Mouse (Mus musculus) heart, postnatal 0 days (tissue): ENCODE results near the gene Fam168a. TPM values are rescaled to one million over a fixed set of nuclear protein-coding genes. Genes with fewer than 3 reads are reported as not detected.
A peak's percentile ranks its signal among the peaks of the same experiment; 100 is the strongest.

Experiments
- ATAC-seq: fragments of 200-750 bp; cut with Nextera tagmentation; 2 replicates; pipeline ENCODE4 v1.8.0; 2017; ENCODE audit warnings: low read depth, moderate number of reproducible peaks, moderate library complexity; ENCODE audit not compliant: insufficient read depth
- DNase-seq: peaks from one replicate; pipeline ENCODE4 v3.0.0-alpha.2; 2016; ENCODE audit warnings: low spot score
- H3K27ac ChIP-seq: fragments of 300-500 bp; sonication (generic); 2 replicates; pipeline ENCODE4 v1.5.1; 2014; ENCODE audit warnings: low read depth, mild to moderate bottlenecking
- H3K27me3 ChIP-seq: fragments of 300-500 bp; sonication (generic); 2 replicates; pipeline ENCODE4 v1.6.1; 2014; ENCODE audit warnings: low read length, mixed read lengths; ENCODE audit not compliant: control insufficient read depth, insufficient read depth
- H3K36me3 ChIP-seq: fragments of 300-500 bp; sonication (generic); replicated peaks from 2 replicates; pipeline ENCODE4 v1.6.1; 2014; ENCODE audit warnings: low read length, mixed read lengths; ENCODE audit not compliant: control insufficient read depth, insufficient read depth
- H3K4me1 ChIP-seq: fragments of 300-500 bp; sonication (generic); 2 replicates; pipeline ENCODE4 v1.6.1; 2014; ENCODE audit warnings: antibody characterized with exemption; ENCODE audit not compliant: control insufficient read depth, insufficient read depth
- H3K4me2 ChIP-seq: fragments of 300-500 bp; sonication (generic); 2 replicates; pipeline ENCODE4 v1.6.1; 2014; ENCODE audit warnings: low read depth, mild to moderate bottlenecking, low read length, moderate library complexity
- H3K4me3 ChIP-seq: fragments of 300-500 bp; sonication (generic); 2 replicates; pipeline ENCODE4 v1.5.1; 2014; ENCODE audit warnings: low read depth, low read length
- H3K9ac ChIP-seq: fragments of 300-500 bp; sonication (generic); replicated peaks from 2 replicates; pipeline ENCODE4 v1.6.1; 2014; ENCODE audit warnings: low read depth, low read length, mixed read lengths
- H3K9me3 ChIP-seq: fragments of 300-500 bp; sonication (generic); replicated peaks from 2 replicates; pipeline ENCODE4 v1.6.1; 2016; ENCODE audit warnings: low read length; ENCODE audit not compliant: control insufficient read depth
- CTCF ChIP-seq: IDR thresholded peaks from 2 replicates; pipeline ENCODE4 v1.5.1; 2016; ENCODE audit warnings: antibody characterized with exemption, control low read depth, low read depth
- EP300 ChIP-seq: IDR thresholded peaks from 2 replicates; pipeline ENCODE4 v1.6.1; 2016; ENCODE audit warnings: antibody characterized with exemption, low read depth
- WGBS: fragments of 180-500 bp; shearing (Covaris S2); extraction: QIAGEN DNeasy Blood & Tissue Kit; methylation state at CpG from one replicate; pipeline ENCODE4 v1.1.7; 2014; 5-methylcytosine and 5-hydroxymethylcytosine counted together
- polyA plus RNA-seq: library from polyadenylated mRNA; unstranded; fragments of >200 nt; fragmentation: Nextera tagmentation; extraction: Ambion mirVana; gene quantifications from 2 replicates; pipeline ENCODE4 v1.2.1, GENCODE M21; 2015
- total RNA-seq: library from RNA; depleted of rRNA; stranded (reverse); fragments of >200 nt; gene quantifications from 2 replicates; pipeline ENCODE4 v1.2.3, GENCODE M21; 2014; ENCODE audit warnings: low replicate concordance; rRNA removed

The Fam168a gene
- total RNA-seq = 22.0 and 29.0 TPM in 2 replicates
- 19.7 and 20.0 TPM in 2 replicates for polyA plus RNA-seq

DNA sequence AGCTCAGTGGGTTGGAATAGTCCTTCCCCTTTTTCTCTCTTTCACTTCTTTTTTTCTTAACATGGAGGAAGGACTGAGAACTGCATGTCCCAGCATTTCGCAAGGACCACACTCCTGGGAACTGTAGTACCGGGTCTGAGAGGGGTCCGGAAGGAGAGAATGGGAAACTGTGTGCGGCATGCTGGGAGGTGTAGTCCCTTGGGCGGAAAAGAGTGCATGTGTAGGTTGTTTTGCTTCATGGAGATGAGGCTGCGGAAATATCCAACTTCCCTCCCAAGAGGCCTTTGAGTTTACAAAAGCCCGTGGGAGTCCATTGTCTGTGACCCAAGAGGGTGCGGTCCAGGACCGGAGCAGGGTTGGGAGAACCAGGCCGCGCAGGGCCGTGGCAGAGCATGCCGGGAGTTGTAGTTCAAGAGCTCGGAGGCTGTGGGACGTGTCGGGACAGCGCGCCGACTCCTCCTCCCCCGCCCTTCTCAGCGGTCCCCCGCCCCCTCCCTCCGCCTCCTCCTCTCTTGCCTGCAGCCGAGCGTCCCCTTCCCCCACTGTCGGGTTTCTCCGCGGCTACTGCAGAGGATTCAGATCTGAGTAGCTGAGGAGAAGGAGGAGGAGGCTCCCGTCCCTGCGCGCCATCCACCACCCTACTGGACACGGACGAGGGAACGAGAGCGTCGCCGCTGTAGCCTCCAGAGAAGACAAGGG lies at the start of gene Fam168a:
TSS of gene Fam168a (plus strand) at position 493 of the 699 bp plus-strand sequence.
- WGBS = under 1% methylated on average over 35 of the region's 37 CpGs
- Histone ChIP-seq H3K27ac (peak within 1 kb of the TSS; percentile 95), H3K4me3 (peak within 1 kb of the TSS; percentile 99), H3K27me3 (no peaks in the 10 kb centered on the region), H3K36me3 (no peaks in the 10 kb centered on the region), H3K4me1 (peaks cover 12% of the 10 kb centered on the region), H3K9me3 (no peaks in the 10 kb centered on the region), H3K4me2 (peak within 1 kb of the TSS; percentile 84), H3K9ac (peak within 1 kb of the TSS; percentile 97)
- TF ChIP-seq EP300 (peak; percentile 64; the same call in 1 of the 2 replicates), CTCF (peak; percentile 17; the same call in 1 of the 2 replicates)
- peak; percentile 98 for DNase-seq
- peak; percentile 97 for ATAC-seq

DNA sequence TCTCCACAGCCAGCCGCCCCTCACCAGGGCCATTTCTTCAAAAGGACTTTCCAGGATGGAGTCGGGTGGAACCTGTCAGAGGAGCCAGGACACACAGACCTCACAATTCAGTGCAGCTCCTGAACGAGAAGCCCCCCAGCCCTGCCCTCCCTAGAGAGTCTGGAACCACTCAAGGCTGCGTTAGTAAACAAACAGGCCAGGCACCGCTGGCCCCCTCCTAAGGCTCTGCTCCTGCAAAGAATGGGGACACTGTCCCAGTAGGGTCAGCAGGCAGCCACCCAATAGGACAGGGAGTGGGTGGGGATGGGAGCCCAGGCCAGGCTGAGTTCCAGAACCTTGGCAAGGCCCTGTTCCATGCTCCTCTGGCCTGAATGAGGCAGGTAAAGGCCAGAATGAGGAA lies 49.7 kb upstream of the Fam168a start:
- H3K9ac ChIP-seq = no peak overlapping the region
- no peak for ATAC-seq
- WGBS = 43% methylated on average over 5 of the region's 5 CpGs

GRCm38 (mm10) chr7:100658093-100658578 lies 48.3 kb upstream of the Fam168a start:
- Histone ChIP-seq H3K9ac (no peak overlapping the region), H3K36me3 (no peaks in the 10 kb centered on the region), H3K4me3 (no peak overlapping the region), H3K4me2 (no peak overlapping the region), H3K27ac (no peak overlapping the region), H3K4me1 (no peaks in the 10 kb centered on the region), H3K9me3 (no peaks in the 10 kb centered on the region), H3K27me3 (no peaks in the 10 kb centered on the region)
- ATAC-seq (0 out of 2 replicates have a peak, but pooled peaks have one; percentile 34), DNase-seq (peak; percentile 22)
- 35% methylated on average over 18 of the region's 18 CpGs for WGBS
- TF ChIP-seq CTCF (no peak), EP300 (no peak)

More for the DNA sequence above, 49.7 kb upstream of the Fam168a start:
- Histone ChIP-seq H3K27ac (no peak overlapping the region), H3K36me3 (no peaks in the 10 kb centered on the region), H3K4me3 (no peak overlapping the region), H3K4me2 (no peak overlapping the region), H3K9me3 (no peaks in the 10 kb centered on the region), H3K4me1 (no peaks in the 10 kb centered on the region), H3K27me3 (no peaks in the 10 kb centered on the region)
- no peak for TF ChIP-seq EP300
- no peak for TF ChIP-seq CTCF
- DNase-seq = no peak

- Histone ChIP-seq H3K9me3 (no peaks in the 10 kb centered on the region), H3K36me3 (no peaks in the 10 kb centered on the region), H3K9ac (no peak overlapping the region), H3K27me3 (no peaks in the 10 kb centered on the region), H3K27ac (no peak overlapping the region), H3K4me1 (no peaks in the 10 kb centered on the region; the same call in 1 of the 2 replicates), H3K4me3 (no peak overlapping the region), H3K4me2 (no peak overlapping the region)
- DNase-seq = no peak
- ATAC-seq = no peak
- WGBS = 83% methylated on average over 7 of the region's 7 CpGs
- no peak for TF ChIP-seq EP300
- no peak for TF ChIP-seq CTCF
Measured at GRCm38 (mm10) chr7:100661264-100661663, 45.2 kb upstream of the Fam168a start.

DNA sequence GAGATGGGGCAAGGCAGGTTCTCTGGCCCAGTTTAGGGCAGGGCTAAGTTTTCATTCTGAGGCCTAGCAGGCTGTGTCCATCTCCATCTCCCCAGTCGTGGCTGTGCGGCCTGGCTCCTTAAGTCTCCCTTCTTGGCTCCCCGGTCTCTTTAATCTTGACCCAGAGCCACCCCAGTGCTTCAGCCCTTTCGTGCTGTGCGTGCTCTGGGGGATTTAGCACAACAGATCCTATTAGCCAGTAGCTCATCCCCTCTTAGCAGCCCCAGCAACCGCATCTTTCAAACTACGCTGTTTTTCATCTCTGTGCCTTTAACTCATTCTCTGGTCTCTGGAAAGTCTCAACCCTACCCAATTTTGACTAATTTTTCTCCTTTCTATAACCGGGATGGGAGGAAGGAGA lies 44.2 kb upstream of the Fam168a start, which contains the start of gene Plekhb1:
TSS of gene Plekhb1 (minus strand) at position 184 of the 400 bp plus-strand sequence.
- TF ChIP-seq CTCF = no peak
- no peaks in the 10 kb centered on the region for H3K27me3 ChIP-seq
- no peak within 1 kb of the TSS for H3K27ac ChIP-seq
- peak within 1 kb of the TSS; percentile 37 for H3K4me2 ChIP-seq
- no peak within 1 kb of the TSS for H3K4me3 ChIP-seq
- H3K9me3 ChIP-seq = no peaks in the 10 kb centered on the region
- 78% methylated on average over 8 of the region's 8 CpGs for WGBS
- DNase-seq (no peak), ATAC-seq (no peak)
- no peak within 1 kb of the TSS for H3K9ac ChIP-seq
- H3K4me1 ChIP-seq = no peaks in the 10 kb centered on the region; the same call in 1 of the 2 replicates
- no peaks in the 10 kb centered on the region for H3K36me3 ChIP-seq
